Mouse (Mus musculus): ENCODE results near the gene Bax. TPM values are rescaled to one million over a fixed set of nuclear protein-coding genes. Genes with fewer than 3 reads are reported as not detected.
"Not testable (repeated sequence)": the region's sequence is repeated elsewhere in the genome, so short reads cannot be mapped to it uniquely, and the experiment has no call there.

Gene Bax
- polyA plus RNA-seq, 1 experiment from 2014 or later: 230 TPM

DNA sequence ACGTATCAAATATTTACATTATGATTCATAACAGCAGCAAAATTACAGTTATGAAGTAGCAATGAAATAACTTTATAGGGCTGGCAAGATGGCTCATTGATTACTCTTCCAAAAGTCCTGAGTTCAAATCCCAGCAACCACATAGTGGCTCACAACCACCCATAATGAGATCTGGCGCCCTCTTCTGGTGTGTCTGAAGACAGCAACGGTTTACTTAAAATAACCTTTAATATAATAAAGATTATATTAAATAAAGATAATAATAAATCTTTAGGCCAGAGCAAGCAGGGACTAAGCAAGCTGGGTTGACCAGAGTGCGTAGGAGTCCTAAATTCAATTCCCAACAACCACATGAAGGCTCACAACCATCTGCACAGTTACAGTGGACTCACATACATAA, 3.8 kb downstream of the Bax start:
- Histone ChIP-seq H3K4me1 (replicated peaks) (peaks cover 34% of the 10 kb centered on the region), H3K36me3 (peaks cover 58% of the 10 kb centered on the region)
- not testable (repeated sequence) for ATAC-seq (ENCODE audit: insufficient number of reproducible peaks, insufficient read depth, low FRiP score, low TSS enrichment, low read depth); H3K4me3 ChIP-seq (replicated peaks); H3K27me3 ChIP-seq; H3K9me3 ChIP-seq; H3K27ac ChIP-seq; H3K9ac ChIP-seq (replicated peaks); H3K4me2 ChIP-seq
- 81% methylated on average over 4 of the region's 4 CpGs for WGBS

DNA sequence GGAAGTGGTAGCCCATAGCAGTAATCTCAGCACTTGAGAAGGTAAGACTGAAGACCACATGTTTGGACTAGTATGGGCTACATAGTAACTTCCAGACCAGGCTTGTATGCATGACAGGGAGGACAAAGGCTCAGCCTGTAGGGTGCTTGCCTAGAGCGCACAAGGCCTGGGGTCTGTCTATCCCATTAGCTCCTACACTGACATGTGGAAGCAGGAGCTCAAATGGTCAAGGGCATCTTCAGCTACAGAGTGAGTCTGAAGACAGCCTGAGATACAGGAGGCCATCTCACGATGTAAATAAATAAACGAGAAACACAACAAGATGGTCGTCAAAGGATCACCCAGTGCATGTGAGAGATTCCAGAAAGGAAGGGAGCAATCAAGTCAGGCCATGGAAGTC, 4.4 kb downstream of the Bax start:
- no peak for ATAC-seq (ENCODE audit: insufficient number of reproducible peaks, insufficient read depth, low FRiP score, low TSS enrichment, low read depth)
- 80% methylated on average over 4 of the region's 4 CpGs for WGBS
- Histone ChIP-seq H3K4me2 (no peak overlapping the region), H3K4me1 (replicated peaks) (peaks cover 39% of the 10 kb centered on the region), H3K36me3 (peaks cover 63% of the 10 kb centered on the region), H3K9me3 (no peaks in the 10 kb centered on the region), H3K9ac (replicated peaks) (no peak overlapping the region), H3K27ac (peak overlapping the region; percentile 23; the same call in 1 of the 2 replicates), H3K27me3 (no peaks in the 10 kb centered on the region), H3K4me3 (replicated peaks) (no peak overlapping the region)

DNA sequence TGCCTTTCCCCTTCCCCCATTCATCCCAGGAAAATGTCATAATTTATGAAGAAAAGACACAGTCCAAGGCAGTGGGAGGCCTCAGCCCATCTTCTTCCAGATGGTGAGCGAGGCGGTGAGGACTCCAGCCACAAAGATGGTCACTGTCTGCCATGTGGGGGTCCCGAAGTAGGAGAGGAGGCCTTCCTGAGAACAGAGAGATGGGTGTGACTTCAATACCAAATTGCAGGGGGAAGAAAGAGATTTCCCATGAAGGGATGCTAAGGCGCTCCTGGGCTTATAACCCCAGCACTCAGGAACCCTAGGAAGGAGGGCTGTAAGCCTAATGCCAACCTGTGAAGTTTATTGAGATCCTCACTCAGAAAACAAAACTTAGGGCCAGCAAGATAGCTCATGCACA, 4.9 kb downstream of the Bax start:
- H3K9ac ChIP-seq (replicated peaks): no peak overlapping the region
- H3K27ac ChIP-seq: peak overlapping the region; percentile 82
- H3K27me3 ChIP-seq: no peaks in the 10 kb centered on the region
- WGBS: 91% methylated on average over 4 of the region's 4 CpGs
- H3K36me3 ChIP-seq: peaks cover 68% of the 10 kb centered on the region
- peaks cover 41% of the 10 kb centered on the region for H3K4me1 ChIP-seq (replicated peaks)
- no peaks in the 10 kb centered on the region for H3K9me3 ChIP-seq
- H3K4me2 ChIP-seq: no peak overlapping the region
- H3K4me3 ChIP-seq (replicated peaks): no peak overlapping the region
- no peak for ATAC-seq (ENCODE audit: insufficient number of reproducible peaks, insufficient read depth, low FRiP score, low TSS enrichment, low read depth)

DNA sequence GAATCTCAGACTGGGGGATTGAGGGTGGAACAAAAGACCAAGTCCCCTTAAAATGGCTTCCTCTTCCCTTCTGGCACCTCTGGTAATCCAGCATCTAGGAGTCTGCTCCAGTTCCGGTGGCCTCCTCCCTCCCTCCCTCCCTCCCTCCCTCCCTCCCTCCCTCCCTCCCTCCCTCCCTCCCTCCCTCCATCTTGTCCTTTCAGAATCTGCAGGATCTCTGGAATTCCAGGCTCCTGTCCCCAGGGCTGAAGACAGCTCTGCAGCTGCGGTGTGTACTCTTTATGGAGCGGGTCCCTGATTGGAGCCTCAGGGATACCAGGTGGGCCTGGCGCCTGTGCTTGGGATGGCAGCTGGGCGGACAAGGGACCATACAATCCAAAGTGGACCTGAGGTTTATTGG, 5.4 kb downstream of the Bax start:
- peaks cover 45% of the 10 kb centered on the region for H3K4me1 ChIP-seq (replicated peaks)
- H3K27ac ChIP-seq: peak overlapping the region; percentile 82
- H3K4me2 ChIP-seq: 0 out of 2 replicates have a peak overlapping the region, but pooled peaks have one; percentile 67
- H3K9me3 ChIP-seq: no peaks in the 10 kb centered on the region
- no peak for ATAC-seq (ENCODE audit: insufficient number of reproducible peaks, insufficient read depth, low FRiP score, low TSS enrichment, low read depth)
- no peak overlapping the region for H3K4me3 ChIP-seq (replicated peaks)
- no peaks in the 10 kb centered on the region for H3K27me3 ChIP-seq
- H3K36me3 ChIP-seq: peaks cover 71% of the 10 kb centered on the region
- H3K9ac ChIP-seq (replicated peaks): no peak overlapping the region; the same call in 1 of the 2 replicates
- 62% methylated on average over 4 of the region's 5 CpGs for WGBS

DNA sequence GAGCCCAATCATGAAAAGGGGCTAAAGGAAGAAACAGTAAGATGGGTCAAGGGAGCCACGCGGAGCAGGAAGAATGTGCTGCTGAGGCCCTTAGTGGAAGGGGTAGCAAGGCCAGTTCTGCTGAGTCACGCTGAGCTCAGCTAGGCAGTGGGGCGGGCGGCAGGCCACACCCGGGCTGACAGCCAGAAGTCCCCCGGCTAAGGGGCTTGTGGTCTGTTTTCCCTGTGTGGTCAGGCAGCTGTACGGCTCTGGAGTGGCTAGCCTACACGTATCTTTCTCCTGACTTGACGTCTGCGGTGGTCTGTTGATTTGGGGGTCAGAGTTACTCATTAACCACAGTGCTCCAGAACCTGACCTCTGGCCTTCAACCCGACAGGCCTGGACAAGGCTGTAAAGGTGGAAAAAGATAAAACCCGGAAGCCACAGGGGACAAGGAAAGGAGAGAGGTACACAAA, 5.8 kb downstream of the Bax start:
- Histone ChIP-seq H3K4me3 (replicated peaks) (0 out of 2 replicates have a peak overlapping the region, but pooled peaks have one; percentile 78), H3K36me3 (peaks cover 73% of the 10 kb centered on the region), H3K4me1 (replicated peaks) (peaks cover 43% of the 10 kb centered on the region), H3K27me3 (no peaks in the 10 kb centered on the region), H3K9me3 (no peaks in the 10 kb centered on the region), H3K27ac (peak overlapping the region; percentile 82), H3K4me2 (peak overlapping the region; percentile 67), H3K9ac (replicated peaks) (peak overlapping the region; percentile 27; the same call in 1 of the 2 replicates)
- WGBS: 23% methylated on average over 13 of the region's 13 CpGs
- ATAC-seq (ENCODE audit: insufficient number of reproducible peaks, insufficient read depth, low FRiP score, low TSS enrichment, low read depth): no peak

DNA sequence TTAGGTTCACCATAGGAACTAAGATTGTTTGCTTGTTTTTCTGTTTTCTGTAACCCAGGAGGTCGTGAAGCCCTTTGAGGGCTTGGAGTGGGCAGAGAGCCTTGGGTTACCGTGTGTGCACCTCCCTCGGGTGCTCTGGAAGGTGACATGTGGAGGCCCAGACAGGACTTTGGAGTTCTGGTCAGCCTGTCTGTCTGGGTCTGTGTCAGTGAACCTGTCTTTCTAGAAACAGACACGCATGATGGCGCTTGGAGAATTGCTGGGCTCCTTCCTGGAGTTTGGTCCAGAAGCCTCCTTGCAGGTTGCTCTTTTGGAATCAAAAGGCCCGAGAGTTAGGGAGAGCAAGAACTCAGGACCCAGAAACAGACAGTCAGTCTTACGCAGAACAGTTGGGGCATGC, 6.3 kb downstream of the Bax start:
- ATAC-seq (ENCODE audit: insufficient number of reproducible peaks, insufficient read depth, low FRiP score, low TSS enrichment, low read depth): no peak
- H3K9ac ChIP-seq (replicated peaks): peak overlapping the region; percentile 44; the same call in 1 of the 2 replicates
- 74% methylated on average over 7 of the region's 7 CpGs for WGBS

DNA sequence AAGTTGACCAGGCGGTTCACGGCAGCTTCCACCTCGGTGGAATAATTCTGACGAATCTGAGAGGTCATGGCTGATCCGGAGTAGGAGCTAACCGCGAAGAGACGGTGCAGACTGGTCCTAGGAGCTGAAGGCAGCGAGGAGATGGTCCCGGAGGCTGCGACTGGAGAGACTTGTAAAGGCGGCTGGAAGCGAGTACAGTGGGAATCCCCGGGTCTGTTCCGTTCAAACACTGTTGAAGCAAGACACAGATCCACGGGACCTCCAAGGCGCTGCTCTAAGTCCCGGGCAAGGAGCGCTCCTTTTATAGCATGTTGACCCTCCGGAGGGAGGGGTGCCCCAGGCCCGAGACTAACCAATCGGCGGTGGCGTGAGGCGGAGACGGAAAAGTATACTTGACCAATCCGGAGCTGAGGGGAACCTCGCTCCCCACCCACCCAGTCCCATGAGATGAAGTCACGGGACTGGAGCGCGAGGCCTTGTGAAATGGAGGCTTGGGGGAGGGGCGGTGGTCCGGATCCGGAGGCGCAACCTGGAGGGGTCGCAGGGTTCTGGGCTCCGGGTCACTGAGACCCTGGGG, 7.0 kb downstream of the Bax start, which contains the start of gene Ftl1:
Gene Ftl1 (minus strand): TSS at position 321 of the 577 bp plus-strand sequence.
- peak within 1 kb of the TSS; percentile 97 for H3K27ac ChIP-seq
- not testable (repeated sequence) for H3K27me3 ChIP-seq, H3K9me3 ChIP-seq
- peaks cover 37% of the 10 kb centered on the region for H3K4me1 ChIP-seq (replicated peaks)
- WGBS: 2% methylated on average over 32 of the region's 37 CpGs
- ATAC-seq (ENCODE audit: insufficient number of reproducible peaks, insufficient read depth, low FRiP score, low TSS enrichment, low read depth): peak; percentile 96
- peak within 1 kb of the TSS; percentile 87 for H3K9ac ChIP-seq (replicated peaks)
- peaks cover 76% of the 10 kb centered on the region for H3K36me3 ChIP-seq
- peak within 1 kb of the TSS; percentile 78 for H3K4me3 ChIP-seq (replicated peaks)
- peak within 1 kb of the TSS; percentile 67 for H3K4me2 ChIP-seq

More for the DNA sequence above, 6.3 kb downstream of the Bax start:
- Histone ChIP-seq H3K4me2 (peak overlapping the region; percentile 67), H3K27ac (peak overlapping the region; percentile 82), H3K9me3 (no peaks in the 10 kb centered on the region), H3K36me3 (peaks cover 76% of the 10 kb centered on the region), H3K27me3 (no peaks in the 10 kb centered on the region), H3K4me3 (replicated peaks) (peak overlapping the region; percentile 78), H3K4me1 (replicated peaks) (peaks cover 38% of the 10 kb centered on the region)

DNA sequence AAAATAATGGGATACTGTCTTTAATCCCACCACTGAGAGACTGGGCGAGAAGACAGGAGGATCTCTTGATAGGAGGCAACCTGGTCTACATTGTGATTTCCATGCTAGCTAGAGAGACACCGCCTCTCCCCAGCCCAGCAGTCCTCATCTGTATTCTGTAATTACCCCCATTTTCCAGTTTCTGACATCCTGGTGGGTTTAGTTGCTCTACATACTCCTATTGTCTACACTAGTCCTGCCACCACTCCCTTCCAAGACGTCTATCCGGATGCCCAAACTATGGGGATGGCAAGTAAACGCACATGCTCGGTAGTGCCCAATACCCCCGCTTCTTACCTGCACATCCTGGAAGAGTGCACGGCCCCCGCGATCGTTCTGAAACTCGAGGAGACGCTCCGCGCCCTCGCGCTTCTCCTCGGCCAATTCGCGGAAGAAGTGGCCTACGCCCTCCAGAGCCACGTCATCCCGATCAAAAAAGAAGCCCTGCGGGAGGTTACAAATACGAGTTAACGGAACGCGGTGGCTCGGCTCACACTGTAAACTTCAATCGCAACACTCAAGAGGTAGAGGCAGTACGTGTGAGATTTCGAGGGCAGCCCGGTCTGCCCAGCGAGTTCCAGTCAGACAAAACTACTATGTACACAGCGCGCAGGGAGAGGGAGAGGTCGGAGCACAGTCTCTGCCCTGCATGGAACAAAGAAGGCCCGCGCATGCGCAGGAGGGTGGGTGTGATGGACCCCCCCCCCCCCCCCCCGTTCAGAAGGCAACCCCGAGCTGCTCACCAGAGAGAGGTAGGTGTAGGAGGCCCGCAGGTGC, 7.7 kb downstream of the Bax start:
- H3K9me3 ChIP-seq: no peaks in the 10 kb centered on the region
- no peaks in the 10 kb centered on the region for H3K27me3 ChIP-seq
- peak; percentile 49 for ATAC-seq (ENCODE audit: insufficient number of reproducible peaks, insufficient read depth, low FRiP score, low TSS enrichment, low read depth)
- 1% methylated on average over 41 of the region's 43 CpGs for WGBS
- H3K4me2 ChIP-seq: peak overlapping the region; percentile 67
- peak overlapping the region; percentile 78 for H3K4me3 ChIP-seq (replicated peaks)
- peaks cover 37% of the 10 kb centered on the region for H3K4me1 ChIP-seq (replicated peaks)
- H3K9ac ChIP-seq (replicated peaks): peak overlapping the region; percentile 87
- peaks cover 76% of the 10 kb centered on the region for H3K36me3 ChIP-seq
- H3K27ac ChIP-seq: peak overlapping the region; percentile 97

DNA sequence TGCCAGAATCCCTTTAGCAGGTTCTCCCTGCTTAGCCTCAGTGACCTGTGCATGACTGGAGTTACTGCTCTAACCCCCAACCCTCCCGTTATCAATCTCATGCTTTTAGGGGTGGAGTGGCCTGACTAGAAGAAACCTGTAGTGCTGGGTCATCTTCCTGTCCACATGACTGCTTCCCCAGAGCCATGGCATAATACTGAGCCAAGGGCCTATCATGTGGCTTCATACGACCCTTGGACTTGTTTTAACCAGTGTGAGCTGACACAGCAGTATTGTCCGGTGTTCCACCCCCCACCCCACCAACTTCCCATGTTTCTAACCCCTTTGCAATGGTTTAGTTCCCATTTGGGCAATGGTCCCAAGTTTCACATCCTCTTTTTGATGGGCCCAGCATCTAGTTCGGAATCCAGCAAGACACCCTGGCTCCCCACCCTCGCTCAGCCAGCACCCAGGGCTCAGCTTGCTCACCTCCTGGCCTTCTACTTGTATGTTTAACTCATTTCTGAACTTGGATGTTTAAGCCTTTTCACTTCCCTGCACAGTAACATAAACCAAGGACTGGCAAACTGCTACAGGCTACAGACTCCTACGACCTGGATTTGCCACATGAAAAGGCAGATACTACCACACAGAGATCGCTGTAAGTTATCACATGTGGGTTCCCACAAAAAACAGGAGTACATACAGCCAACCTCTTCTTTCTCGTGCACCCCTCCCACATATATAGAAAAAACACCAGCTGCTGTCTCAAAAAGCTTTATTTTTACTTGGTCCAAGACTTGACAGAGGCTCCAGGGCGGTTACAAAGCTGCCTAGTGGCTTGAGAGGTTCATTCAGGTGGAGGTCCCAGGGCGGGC, 9.3 kb downstream of the Bax start:
- peak overlapping the region; percentile 87; the same call in 1 of the 2 replicates for H3K9ac ChIP-seq (replicated peaks)
- peak overlapping the region; percentile 97; the same call in 1 of the 2 replicates for H3K27ac ChIP-seq
- peak overlapping the region; percentile 78 for H3K4me3 ChIP-seq (replicated peaks)
- 66% methylated on average over 10 of the region's 10 CpGs for WGBS
- H3K4me1 ChIP-seq (replicated peaks): peaks cover 37% of the 10 kb centered on the region
- no peaks in the 10 kb centered on the region for H3K27me3 ChIP-seq
- peaks cover 76% of the 10 kb centered on the region for H3K36me3 ChIP-seq
- H3K4me2 ChIP-seq: peak overlapping the region; percentile 67
- no peaks in the 10 kb centered on the region for H3K9me3 ChIP-seq
- no peak for ATAC-seq (ENCODE audit: insufficient number of reproducible peaks, insufficient read depth, low FRiP score, low TSS enrichment, low read depth)

DNA sequence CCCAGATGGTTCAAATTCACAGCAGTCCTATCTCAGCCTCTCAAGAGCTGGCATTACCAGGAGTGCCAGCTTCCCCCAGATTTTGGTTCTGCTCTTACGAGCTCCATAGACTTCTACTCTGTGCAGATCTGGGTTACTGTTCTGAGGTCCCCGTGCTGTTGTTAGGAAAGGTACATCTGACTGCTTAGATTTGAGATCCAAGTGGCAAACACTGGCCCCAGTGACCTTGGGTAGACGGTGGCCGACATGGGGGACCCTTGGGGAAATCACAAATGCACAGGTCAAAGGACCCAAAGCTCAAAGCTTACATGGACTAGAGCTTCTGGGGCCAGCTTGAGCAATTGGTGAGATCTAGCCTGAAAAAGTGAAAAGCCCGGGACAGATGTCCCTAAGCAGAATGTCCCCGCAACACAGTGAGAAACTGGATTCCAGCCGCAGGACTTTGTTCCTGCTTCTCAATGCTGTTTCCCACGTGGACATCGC, 9.9 kb downstream of the Bax start:
- Histone ChIP-seq H3K27me3 (no peaks in the 10 kb centered on the region), H3K27ac (peak overlapping the region; percentile 97; the same call in 1 of the 2 replicates), H3K4me1 (replicated peaks) (peaks cover 37% of the 10 kb centered on the region), H3K9me3 (no peaks in the 10 kb centered on the region), H3K36me3 (peaks cover 77% of the 10 kb centered on the region), H3K4me2 (peak overlapping the region; percentile 67), H3K4me3 (replicated peaks) (no peak overlapping the region), H3K9ac (replicated peaks) (no peak overlapping the region)
- no peak for ATAC-seq (ENCODE audit: insufficient number of reproducible peaks, insufficient read depth, low FRiP score, low TSS enrichment, low read depth)
- WGBS: 54% methylated on average over 9 of the region's 9 CpGs
